Mouse (Mus musculus) ES-Bruce4 (cell line): ENCODE measurements around the gene Alg9.

Experiments
- CTCF ChIP-seq: IDR thresholded peaks from one replicate; pipeline ENCODE4 v1.8.1; 2011; ENCODE audit warnings: low read depth, low read length
- EP300 ChIP-seq: IDR thresholded peaks from 2 replicates; pipeline ENCODE4 v1.6.1; 2011; ENCODE audit warnings: low read depth, low read length; ENCODE audit not compliant: insufficient read depth
- POLR2A ChIP-seq: IDR thresholded peaks from one replicate; pipeline ENCODE4 v1.8.1; 2011; ENCODE audit warnings: low read length; ENCODE audit not compliant: insufficient read depth

GRCm38 (mm10) chr9:50885600-50885987 is 110.8 kb downstream of the Alg9 start:
- TF ChIP-seq EP300 (no peak), CTCF (no peak), POLR2A (no peak)
